Mouse (Mus musculus): ENCODE results near the gene Lenep.

The Lenep gene

DNA sequence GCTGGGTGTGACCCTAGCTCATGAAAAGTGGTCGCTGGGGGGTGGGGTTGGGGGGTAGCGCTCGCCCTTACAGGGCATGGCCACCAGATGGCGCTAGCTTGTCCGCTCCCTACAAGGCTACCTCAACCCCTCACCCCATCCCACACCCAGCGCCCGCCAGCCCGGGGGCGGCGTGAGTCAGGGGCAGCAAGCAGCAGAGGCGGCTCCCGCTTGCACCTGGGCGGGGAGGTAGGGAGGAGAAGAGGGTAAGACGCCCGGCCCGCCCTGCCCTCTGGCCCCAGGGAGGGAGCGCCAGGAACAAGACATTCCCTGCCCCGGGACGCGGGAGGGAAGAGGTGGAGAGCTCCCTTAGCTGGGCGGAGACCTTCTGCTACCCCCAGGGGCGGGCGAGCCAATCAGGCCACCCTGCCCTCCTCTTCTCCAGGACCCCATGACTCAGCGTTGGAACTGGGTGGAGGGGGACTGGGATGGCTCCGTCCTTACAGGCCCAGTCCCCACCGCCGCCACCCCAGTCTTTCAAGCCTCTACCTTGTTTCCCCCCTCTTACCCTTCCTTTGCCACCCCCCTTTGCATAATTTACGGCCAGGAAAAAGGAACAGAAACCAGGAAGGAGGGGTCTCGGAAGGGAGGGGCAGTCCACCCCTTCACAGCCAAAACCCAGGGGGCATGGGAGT, 24.1 kb downstream of the Lenep start:
- DNase-seq (ENCODE audit: low read depth, low spot score) = peak; percentile 70

DNA sequence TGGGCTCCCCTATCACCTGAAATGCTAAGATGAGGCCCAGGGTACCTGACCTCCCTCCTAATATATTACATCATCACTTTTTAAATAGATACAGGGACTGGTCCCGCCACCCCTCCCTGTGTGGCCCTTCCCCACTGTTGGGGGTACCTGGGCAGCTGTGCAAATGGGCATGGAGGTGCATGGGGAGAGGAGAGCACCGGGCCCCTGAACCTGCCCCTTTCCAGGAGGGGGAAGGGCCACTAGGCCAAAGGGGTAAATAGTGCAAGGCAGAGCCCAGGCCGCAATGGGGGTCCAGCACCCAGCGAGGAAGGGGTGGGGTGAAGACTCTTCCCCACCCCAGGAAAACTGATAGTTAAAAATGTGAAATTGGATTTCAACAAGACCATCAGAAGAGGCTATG, 24.8 kb downstream of the Lenep start:
- no peak for DNase-seq (ENCODE audit: low read depth, low spot score)

DNA sequence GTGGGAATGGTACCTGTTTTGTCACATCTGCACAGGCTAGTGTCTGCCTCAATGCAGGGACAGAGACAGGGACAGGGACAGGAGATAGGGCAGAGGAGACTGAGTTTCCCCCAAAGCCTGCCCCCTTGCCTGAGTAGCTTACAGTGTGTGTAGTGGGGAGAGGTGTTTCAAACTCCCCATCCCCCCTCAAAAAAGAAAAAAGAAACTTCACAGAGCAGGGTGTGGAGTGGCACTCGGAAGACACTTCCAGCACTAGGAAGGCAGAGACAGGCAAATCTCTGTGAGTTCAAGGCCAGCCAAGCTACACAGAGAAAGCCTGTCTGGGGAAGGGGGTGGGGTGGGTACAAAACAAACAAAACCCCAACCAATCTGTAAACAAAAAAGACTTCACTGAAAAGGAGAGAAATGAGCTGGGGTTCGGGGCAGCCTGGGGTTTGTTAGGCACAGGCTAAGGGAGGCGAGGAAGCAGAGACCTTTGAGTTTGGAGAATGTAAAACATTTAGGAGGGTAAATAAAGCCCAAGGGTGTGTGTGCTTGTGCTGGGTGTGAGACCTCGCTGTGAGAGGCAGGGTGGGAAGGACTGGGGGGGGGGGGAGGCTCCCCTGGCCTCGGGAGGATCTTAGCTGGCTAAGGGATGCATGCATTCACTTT, 28.9 kb downstream of the Lenep start:
- no peak for DNase-seq (ENCODE audit: low read depth, low spot score)

DNA sequence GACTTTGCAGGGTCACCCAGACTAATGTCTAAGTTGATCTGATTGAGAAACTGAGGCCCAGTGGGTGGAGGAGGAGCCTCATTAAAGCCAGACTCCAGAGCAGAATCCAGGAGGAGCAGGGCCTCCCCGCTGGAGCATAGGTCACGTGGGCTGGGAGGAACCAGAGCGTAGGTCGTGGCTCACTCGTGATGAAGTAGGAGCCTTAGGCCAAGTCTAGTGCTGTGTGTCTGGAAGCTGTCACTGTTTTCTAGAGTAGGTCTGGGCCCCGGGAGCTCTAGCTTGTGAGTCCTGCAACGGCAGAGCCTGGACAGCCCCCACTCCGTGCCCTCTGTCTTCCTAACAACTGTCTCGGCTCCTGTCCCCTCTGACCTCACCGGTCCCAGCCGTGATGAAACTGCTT, 35.3 kb downstream of the Lenep start:
- DNase-seq (ENCODE audit: low read depth, low spot score) = no peak

DNA sequence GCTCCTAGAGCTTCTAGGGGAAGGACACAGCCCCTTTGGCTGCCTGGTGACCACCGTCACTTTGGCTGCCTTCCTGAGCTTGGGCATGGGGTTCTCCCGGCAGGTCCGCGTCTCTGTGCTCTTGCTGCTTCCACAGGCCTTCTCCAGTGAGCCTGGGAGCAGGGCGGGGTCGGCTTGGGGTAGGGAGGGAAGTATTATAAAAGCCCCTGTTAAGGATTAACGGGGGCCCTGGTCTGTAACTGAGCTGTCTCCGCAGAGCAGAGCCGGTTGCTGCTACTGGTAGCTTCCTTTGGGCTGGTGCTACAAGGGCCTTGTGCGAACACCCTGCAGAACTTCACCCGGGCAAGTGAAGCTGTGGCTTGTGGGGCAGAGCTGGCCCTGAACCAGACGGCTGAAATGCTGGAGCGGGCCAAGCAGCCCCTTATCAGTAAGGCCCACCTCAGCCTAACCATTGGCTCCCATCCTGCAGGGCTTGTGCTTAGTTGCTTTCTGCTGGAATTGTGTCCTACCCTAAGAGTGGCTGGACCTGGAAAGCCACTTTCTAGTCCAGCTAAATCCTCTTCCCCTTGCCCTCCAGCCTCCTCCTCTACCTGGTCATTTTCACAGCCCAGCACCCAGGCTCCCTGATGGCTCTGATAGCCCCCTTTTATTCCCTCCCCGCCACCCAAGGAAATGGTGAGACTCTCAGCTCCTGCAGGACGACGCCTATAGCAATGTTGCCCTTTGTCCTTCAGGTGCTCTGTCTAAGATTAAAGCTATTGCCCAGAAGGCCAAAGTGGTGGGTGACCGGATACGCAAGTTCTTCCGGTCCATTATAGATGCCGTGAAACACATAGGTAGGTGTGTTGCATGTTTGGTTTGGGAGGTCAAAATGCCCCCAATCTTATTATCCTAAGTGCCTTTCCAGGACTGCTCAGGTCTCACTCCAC, 36.8 kb downstream of the Lenep start:
- no peak for DNase-seq (ENCODE audit: low read depth, low spot score)

DNA sequence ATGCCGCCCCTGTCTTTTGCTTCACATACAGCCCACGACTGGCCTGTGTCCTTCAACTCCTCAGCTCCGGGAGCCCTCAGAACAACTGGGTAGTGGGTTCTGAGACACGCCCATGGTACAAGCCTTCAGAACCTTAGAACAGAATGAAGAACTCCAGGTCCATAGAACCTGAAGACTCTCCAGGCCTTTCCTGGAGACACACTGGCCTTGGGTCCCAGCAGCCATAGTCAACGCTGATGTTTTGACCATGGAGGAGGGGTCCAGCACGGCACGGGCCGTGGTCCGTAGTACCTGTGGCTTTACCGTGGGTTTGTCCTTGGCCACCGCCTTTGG, 37.5 kb downstream of the Lenep start, which contains the start of gene Dcst1:
Gene Dcst1 (minus strand): TSS at position 101 of the 333 bp plus-strand sequence.
- DNase-seq (ENCODE audit: low read depth, low spot score) = no peak

DNA sequence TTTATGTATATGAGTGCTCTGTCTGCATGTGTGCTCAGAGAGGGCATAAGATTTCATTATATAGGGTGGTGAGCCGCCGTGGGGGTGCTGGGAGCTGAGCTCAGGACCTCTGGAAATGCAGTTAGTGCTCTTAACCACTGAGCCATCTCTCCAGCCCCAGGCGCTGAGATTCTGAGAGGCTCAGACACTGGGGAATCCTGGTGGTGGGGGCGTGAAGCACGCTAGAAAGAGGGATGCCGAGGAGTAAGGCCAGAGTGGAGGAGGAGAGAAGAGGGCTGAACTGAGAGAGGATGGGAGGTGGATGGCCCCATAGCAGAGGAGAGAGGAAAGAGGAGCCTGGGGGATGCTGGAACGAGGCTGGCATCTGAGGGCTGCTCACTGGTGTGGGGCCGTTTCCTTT, 38.0 kb downstream of the Lenep start:
- DNase-seq (ENCODE audit: low read depth, low spot score) = no peak

DNA sequence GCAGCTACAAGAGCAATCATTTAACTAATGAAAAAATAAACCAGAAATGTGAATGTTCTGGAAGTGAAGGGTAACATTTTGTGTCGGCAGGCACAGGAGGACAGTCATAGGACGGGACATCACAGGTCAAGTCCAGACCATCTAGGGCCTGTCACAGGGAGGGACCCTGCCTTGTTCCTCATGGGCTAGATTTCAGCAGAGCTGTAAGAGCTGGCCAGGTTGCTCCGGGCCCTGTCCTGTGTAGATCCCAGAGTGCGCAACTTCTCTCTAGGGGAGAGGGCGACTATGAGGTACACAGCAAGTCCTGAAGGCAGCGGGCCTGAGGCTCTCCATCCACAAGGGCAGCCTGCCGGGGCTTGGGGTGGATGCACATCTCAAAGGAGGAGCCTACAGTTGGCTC, 40.9 kb downstream of the Lenep start, which contains the start of gene Dcst2:
Gene Dcst2 (plus strand): TSS at position 301 of the 400 bp plus-strand sequence.
- DNase-seq (ENCODE audit: low read depth, low spot score) = no peak

DNA sequence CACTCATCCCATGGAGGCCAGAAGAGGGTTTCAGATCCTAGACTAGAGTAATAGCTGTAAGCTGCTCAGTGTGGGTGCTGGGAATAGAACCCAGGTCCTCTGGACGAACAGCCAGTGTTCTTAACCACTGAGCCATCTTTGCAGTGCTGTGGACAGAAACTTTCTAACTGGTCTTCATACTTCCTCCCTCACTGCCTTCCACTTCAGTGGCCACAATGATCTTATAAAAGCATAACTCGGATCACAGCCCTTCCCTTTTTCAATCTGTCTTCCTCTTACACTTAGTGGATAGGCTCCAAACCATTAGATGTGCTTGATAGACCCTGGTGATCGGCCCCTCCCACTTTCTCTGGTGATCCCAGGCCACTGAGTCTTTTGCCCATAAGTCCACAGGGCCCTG, 42.4 kb downstream of the Lenep start:
- DNase-seq (ENCODE audit: low read depth, low spot score) = no peak

DNA sequence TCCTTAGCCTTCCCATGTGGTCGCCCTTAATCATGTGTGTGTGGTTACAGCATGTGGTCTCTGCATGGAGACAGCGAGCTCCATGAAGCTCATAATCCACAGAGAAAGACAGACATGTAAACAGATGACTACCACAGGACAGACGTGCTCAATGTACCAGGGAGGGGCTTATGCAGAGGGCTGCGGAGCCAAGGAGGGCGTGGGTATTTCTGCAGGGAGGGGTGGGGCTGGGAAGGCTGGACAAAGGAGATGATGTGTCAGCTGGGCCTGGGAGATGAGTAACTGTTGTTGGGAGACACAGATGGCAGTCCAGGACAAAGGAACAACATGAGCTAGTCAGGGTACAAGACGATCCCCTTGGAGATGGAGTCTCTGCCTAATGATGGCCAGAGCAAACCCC, 43.0 kb downstream of the Lenep start:
- no peak for DNase-seq (ENCODE audit: low read depth, low spot score)

DNA sequence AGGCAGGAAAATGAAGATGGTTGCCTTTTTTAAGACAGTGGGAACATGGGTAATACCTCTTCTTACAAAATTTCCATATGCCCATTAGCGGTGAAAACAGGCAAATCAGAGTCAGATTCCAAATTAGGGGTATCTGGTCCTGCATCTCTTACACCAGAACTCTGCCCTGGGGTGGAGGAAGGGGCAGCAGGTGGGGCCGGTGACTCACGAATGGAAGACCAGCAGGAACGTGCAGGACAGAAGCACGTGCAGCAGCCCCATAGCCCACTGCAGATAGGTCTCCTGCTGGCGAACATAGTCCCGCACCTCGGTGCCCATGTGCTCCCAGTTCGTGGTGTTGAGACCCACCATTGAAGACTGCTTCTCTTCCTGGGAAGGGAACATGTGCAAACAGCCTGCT, 46.6 kb downstream of the Lenep start:
- DNase-seq (ENCODE audit: low read depth, low spot score) = no peak

DNA sequence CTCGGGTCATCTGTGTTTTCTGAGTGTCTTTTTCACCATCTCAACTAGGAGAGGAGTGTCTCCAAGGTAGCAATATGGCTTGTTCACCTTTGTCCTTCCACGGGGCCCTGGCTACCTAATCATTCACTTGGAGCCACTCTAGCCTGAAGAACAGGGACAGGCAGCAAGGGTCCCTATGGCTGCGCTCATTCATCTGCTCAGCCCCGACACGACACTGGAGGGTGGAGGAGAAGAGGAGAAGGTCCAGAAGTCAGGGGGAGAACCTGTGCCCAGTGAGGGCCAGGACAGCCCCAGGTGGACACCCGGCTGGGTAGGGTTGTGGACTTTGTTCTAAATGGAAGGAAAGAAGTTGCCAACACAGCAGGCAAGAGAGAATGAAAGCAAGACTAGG, 47.1 kb downstream of the Lenep start:
- DNase-seq (ENCODE audit: low read depth, low spot score) = no peak

DNA sequence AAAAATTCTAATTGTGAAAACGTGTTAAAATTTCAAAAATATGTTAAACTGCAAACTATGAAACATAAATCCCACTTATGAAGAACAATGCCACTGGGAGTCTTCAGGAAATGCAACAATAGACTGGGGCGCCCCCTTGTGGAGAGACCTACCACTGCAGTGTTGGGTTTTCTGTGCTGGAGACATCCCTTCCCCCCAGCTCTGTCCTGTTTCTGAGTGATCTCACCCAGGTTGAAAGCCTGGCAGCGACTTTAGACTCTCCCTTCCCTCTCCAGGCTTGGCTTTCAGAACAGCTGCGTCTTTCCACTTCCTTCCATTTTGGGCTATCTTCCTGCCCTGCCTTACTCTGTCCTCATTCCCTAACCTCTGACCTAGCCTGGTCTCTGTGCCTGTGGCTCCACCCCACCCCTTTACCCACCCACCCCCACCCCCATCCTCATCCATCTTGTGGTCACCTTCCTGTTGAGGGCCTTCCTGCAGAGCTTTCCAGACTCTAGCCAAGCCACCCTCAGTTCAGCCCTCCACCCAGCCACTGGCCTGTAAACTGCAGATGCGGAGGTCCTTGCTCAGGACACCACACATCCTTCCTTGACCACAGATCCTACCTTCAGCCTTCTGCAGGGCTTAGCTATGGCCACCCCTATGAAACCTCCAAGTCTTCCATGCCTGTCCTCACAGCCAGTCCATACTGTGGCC, 47.6 kb downstream of the Lenep start:
- DNase-seq (ENCODE audit: low read depth, low spot score) = peak; percentile 63

DNA sequence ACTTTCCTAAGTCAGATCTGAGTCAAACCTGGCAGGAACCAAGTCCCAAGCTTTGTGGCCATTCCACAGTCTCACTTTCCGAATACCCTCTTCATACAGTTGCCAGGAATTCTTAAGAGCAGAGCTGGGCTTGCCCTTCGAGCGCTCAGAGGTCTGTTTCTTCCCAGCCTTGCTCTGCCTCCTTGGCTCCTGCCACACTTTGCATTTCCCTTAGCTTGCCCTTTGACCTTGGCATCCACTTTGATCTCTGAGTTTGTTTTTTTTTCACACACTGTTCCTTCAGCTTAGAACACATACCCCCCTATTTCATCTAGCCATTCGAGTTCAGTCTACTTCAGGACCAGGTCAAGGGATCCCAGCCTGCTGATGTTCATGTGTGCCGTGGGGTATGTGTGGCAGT, 51.3 kb downstream of the Lenep start:
- DNase-seq (ENCODE audit: low read depth, low spot score) = no peak
